Mouse (Mus musculus) stomach, embryonic 16.5 days (tissue): Measurements from ENCODE around the gene Rrbp1. TPM values are rescaled to one million over a fixed set of nuclear protein-coding genes. Genes with fewer than 3 reads are reported as not detected.

ENCODE experiments used
- ATAC-seq: fragments of 200-750 bp; cut with Nextera tagmentation; 2 replicates; pipeline ENCODE4 v1.8.0; 2017; ENCODE audit warnings: moderate number of reproducible peaks, moderate TSS enrichment; ENCODE audit not compliant: insufficient read depth, low FRiP score
- H3K27ac ChIP-seq: fragments of 300-500 bp; sonication (generic); 2 replicates; pipeline ENCODE4 v1.5.1; 2014; ENCODE audit warnings: low read length
- H3K27me3 ChIP-seq: fragments of 300-500 bp; sonication (generic); 2 replicates; pipeline ENCODE4 v1.6.1; 2014; ENCODE audit warnings: low read length, control low read depth, mixed read lengths; ENCODE audit not compliant: control insufficient read depth, insufficient read depth
- H3K36me3 ChIP-seq: fragments of 300-500 bp; sonication (generic); 2 replicates; pipeline ENCODE4 v1.6.1; 2014; ENCODE audit warnings: low read length; ENCODE audit not compliant: control insufficient read depth, insufficient read depth
- H3K4me1 ChIP-seq: fragments of 300-500 bp; sonication (generic); 2 replicates; pipeline ENCODE4 v1.6.1; 2014; ENCODE audit warnings: low read length, control low read depth, mixed read lengths; ENCODE audit not compliant: control insufficient read depth, insufficient read depth
- H3K4me2 ChIP-seq: fragments of 300-500 bp; sonication (generic); 2 replicates; pipeline ENCODE4 v1.6.1; 2014; ENCODE audit warnings: low read depth, low read length, mixed read lengths
- H3K4me3 ChIP-seq: fragments of 300-500 bp; sonication (generic); replicated peaks from 2 replicates; pipeline ENCODE4 v1.5.1; 2014; ENCODE audit warnings: mild to moderate bottlenecking, low read length
- H3K9ac ChIP-seq: fragments of 300-500 bp; sonication (generic); 2 replicates; pipeline ENCODE4 v1.6.1; 2014; ENCODE audit warnings: low read length
- H3K9me3 ChIP-seq: fragments of 300-500 bp; sonication (generic); replicated peaks from 2 replicates; pipeline ENCODE4 v1.6.1; 2016; ENCODE audit warnings: low read length, control low read depth; ENCODE audit not compliant: control insufficient read depth
- WGBS: fragments of 180-500 bp; shearing (Covaris S2); extraction: QIAGEN DNeasy Blood & Tissue Kit; methylation state at CpG from one replicate; pipeline ENCODE4 v1.1.7; 2014; 5-methylcytosine and 5-hydroxymethylcytosine counted together
- polyA plus RNA-seq: library from polyadenylated mRNA; unstranded; fragments of >200 nt; fragmentation: Nextera tagmentation; extraction: Ambion mirVana; gene quantifications from 2 replicates; pipeline ENCODE4 v1.2.1, GENCODE M21; 2015

The Rrbp1 gene
- polyA plus RNA-seq = 94.1 and 115 TPM in 2 replicates

DNA sequence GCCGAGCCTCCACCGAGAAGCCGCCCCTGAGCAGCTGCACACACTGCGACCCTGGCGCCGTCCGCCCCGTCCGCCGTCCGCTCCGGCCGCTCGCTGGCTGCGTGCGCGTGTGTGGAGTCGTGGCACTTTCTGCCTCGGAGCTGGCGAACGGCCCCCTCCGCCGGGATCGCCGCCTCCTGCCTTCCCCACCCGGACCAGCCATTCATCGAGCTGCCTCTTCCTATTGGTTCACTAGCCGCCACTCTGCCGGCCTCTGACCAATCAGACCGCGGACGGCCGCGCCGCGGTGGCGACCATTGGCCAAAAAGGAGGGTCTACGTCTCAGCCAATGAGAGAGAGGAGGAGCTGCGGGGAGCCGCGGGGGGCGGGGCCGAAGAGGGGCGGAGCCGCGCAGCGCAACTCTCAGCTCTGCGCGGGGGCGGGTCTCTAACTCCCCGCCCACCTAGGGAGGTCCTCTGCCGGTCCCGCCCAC lies at the start of gene Rrbp1:
Rrbp1 (minus strand) TSS at position 184 of the 472 bp plus-strand sequence.
- Histone ChIP-seq H3K4me1 (peaks cover 34% of the 10 kb centered on the region), H3K9me3 (no peaks in the 10 kb centered on the region), H3K27me3 (no peaks in the 10 kb centered on the region), H3K36me3 (no peaks in the 10 kb centered on the region), H3K4me2 (peak within 1 kb of the TSS; percentile 71), H3K9ac (peak within 1 kb of the TSS; percentile 93), H3K27ac (peak within 1 kb of the TSS; percentile 95), H3K4me3 (peak within 1 kb of the TSS; percentile 93)
- peak; percentile 98 for ATAC-seq
- under 1% methylated on average over 43 of the region's 53 CpGs for WGBS

DNA sequence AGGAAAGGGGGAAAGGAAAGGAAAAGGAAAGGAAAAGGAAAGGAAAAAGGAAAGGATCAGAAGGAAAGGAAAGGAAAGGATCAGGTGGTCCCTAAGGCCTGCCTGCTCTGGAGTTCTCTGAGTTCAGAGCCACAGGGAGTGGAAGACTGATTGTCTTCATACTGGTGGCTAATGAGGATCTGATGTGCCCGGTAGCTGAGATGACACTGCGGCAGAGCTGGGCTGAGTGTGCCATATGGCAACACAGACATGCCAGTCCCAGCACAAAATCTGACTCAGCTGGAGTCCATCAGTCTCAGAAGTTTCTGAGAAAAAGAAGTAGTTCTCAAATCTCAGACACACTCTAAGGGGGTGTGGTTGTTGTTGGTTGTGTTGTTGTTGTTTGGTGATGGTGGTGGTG lies 46.7 kb upstream of the Rrbp1 start:
- Histone ChIP-seq H3K36me3 (no peaks in the 10 kb centered on the region), H3K4me2 (no peak overlapping the region), H3K9ac (no peak overlapping the region), H3K4me3 (no peak overlapping the region), H3K27me3 (no peaks in the 10 kb centered on the region), H3K4me1 (no peaks in the 10 kb centered on the region), H3K9me3 (no peaks in the 10 kb centered on the region), H3K27ac (no peak overlapping the region)
- no peak for ATAC-seq
- WGBS = 87% methylated on average over 2 of the region's 2 CpGs

DNA sequence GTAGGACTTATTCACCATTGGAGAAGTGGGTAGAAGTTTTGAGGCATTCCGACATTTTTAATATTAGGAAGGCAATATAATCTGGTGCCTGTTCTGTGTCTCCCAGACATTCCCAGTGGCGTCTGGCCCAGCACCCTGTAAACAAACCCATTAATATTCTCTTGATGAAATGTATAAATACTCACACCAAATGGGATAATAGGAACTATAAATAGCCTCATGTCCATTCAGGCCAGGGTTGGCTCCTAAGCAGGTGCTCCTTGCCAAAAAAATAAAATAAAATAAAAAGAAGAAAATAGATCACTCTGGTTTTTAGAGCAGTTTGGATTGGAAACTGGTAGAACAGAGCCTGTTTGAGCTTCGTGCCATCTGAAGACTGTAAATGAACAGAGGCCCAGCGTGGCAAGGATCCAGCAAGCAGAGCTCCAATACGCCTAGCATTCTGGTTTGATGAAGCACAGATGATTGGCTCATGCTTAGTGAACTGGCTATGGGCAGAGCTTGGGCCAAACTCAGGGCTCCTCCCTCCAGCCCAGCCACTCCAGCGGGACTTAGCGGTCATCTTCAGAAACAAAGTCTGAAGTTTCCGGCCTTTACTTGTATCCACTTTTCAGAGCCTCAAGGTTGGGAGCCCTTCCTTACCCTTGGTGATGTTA lies 41.5 kb upstream of the Rrbp1 start:
- Histone ChIP-seq H3K27me3 (no peaks in the 10 kb centered on the region), H3K4me2 (no peak overlapping the region), H3K27ac (peak overlapping the region; percentile 37; the same call in 1 of the 2 replicates), H3K4me1 (no peaks in the 10 kb centered on the region), H3K36me3 (no peaks in the 10 kb centered on the region), H3K9me3 (no peaks in the 10 kb centered on the region), H3K9ac (no peak overlapping the region), H3K4me3 (no peak overlapping the region)
- whole genome bisulfite sequencing = 70% methylated on average over 8 of the region's 8 CpGs
- peak; percentile 81; the same call in 1 of the 2 replicates for ATAC-seq

DNA sequence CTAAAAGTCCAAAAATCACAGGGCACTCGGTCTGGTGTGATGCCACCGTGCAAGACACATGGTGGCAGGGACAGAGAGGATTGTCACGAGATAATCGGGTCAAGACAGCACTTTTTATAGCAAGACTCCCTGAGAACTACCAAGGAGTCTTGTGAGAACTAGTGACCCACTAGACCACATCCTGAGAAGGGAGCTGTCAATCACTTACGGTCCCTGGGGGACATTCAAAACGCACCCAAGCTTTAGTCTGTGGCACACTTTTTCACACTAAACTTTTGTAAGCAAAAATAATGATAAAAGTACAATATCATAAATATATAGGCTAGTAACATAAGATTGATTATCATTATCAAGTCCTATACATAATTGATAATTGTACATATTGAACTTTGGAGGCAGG lies 39.8 kb upstream of the Rrbp1 start:
- Histone ChIP-seq H3K4me1 (no peaks in the 10 kb centered on the region), H3K27me3 (no peaks in the 10 kb centered on the region), H3K27ac (no peak overlapping the region), H3K4me3 (no peak overlapping the region), H3K9ac (no peak overlapping the region), H3K36me3 (no peaks in the 10 kb centered on the region), H3K4me2 (no peak overlapping the region), H3K9me3 (no peaks in the 10 kb centered on the region)
- no peak for ATAC-seq
- WGBS = 90% methylated on average over 6 of the region's 6 CpGs

DNA sequence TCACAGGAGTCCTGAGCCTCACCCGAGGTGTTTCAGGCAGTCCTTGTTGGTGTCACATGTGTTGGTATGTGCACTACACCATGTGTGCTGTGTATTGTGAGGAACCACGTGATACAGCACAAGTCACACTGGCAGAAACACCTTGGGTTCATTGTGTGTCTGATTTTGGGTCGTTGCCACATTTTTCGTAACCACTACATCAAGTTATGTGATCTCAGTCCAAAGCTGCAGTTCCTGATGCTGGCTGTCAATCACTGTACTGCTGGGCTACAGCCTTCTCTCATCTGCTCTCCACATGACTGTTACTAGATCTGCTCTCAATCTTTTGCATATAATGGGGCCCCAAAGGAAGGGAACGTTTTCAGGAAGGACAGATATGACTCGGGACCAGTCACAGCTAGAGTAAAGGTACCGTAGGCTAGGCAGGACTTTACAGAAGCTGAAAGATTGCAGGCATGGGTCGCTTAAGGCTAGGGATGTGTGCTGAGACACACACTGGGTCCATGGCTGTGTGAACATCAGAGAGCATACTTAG lies 39.1 kb upstream of the Rrbp1 start:
- H3K9ac ChIP-seq = no peak overlapping the region
- ATAC-seq = no peak
- H3K4me2 ChIP-seq = no peak overlapping the region
- H3K4me1 ChIP-seq = no peaks in the 10 kb centered on the region
- no peak overlapping the region for H3K27ac ChIP-seq
- no peaks in the 10 kb centered on the region for H3K27me3 ChIP-seq
- 75% methylated on average over 8 of the region's 8 CpGs for WGBS
- H3K9me3 ChIP-seq = no peaks in the 10 kb centered on the region
- no peaks in the 10 kb centered on the region for H3K36me3 ChIP-seq
- H3K4me3 ChIP-seq = no peak overlapping the region

DNA sequence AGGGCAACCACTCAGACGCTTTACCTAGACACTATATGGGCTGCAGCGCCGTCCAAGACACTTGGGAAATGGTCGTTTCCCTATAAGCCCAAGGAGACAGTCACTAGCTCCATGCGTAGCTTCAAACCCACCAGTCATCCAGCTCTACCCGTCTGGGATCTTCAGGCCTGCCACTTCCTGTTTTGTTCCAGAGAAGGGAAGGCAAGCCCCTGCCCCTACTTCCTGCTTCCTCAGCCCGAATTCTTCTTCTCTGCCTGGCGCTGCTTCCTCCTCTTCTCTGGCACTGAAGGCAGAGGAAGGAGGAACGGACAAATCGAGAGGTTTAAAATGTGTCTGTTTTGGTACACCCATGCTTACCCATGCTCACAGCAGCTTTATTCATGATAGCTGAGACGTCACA lies 35.9 kb upstream of the Rrbp1 start:
- 64% methylated on average over 11 of the region's 11 CpGs for WGBS
- peaks cover 8% of the 10 kb centered on the region for H3K9me3 ChIP-seq
- H3K4me3 ChIP-seq = no peak overlapping the region
- no peak overlapping the region for H3K9ac ChIP-seq
- no peak overlapping the region for H3K27ac ChIP-seq
- H3K4me1 ChIP-seq = no peaks in the 10 kb centered on the region
- H3K4me2 ChIP-seq = no peak overlapping the region
- H3K36me3 ChIP-seq = no peaks in the 10 kb centered on the region
- no peaks in the 10 kb centered on the region for H3K27me3 ChIP-seq
- ATAC-seq = no peak

DNA sequence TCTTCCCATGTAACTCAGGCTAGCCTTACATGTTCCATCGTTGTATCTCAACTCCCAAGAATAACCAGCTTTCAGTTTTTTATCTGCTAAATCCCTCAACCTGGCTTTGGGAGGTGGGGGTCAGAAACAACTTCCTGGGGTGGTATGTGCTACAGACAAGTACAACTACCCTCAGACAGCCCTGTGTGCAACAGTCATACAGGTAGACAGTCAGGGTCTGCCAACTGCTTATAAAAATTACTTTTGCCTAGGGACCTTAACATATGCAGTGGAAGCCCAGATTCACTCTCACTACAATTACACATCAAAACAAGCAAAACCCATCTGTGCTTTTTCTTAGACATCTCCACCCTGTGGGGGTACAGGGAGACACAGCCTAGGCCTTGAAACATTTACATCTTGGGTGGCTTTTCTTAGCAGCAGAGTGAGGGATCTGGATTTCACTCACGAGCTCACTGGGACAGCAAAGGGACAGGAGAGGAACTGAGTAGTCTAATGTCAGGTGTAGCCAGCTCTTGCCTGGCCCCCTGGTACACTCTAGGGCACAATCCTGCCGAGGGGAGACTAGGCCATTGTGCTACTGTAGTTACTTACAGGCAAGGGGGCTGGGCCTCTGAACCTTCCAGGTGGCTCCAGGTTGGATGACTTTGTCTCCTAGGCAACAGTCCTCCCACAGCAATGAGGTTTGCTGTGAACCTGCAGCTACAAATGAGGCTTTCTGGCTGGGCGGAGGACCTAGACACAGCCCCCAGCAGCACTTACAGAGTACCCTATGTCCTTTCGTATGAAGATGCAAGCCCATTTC lies 34.9 kb upstream of the Rrbp1 start:
- no peak overlapping the region for H3K9ac ChIP-seq
- no peaks in the 10 kb centered on the region for H3K27me3 ChIP-seq
- no peak for ATAC-seq
- no peaks in the 10 kb centered on the region for H3K36me3 ChIP-seq
- H3K4me2 ChIP-seq = no peak overlapping the region
- H3K4me1 ChIP-seq = no peaks in the 10 kb centered on the region
- no peak overlapping the region for H3K27ac ChIP-seq
- H3K9me3 ChIP-seq = peaks cover 8% of the 10 kb centered on the region
- WGBS = 55% methylated on average over 5 of the region's 5 CpGs
- H3K4me3 ChIP-seq = no peak overlapping the region

DNA sequence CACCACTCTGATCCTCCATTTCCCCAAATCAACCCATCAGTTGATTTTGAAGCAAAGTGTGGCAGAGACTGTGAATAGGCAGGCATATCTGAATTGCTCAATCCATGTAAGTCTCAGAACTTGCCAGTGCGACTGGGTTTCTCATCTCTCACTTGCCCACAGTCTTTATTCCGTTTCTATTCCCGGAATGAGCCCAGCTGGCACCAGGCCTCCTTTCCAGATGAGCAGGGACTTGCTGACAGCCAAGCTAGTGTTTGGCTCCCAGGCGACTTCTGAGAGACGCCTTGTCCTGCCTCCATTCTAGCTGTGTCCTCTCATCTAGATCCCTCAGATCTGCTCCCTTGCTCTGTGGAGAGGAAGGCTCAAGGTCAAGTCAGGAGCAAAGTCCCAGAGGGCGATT lies 33.7 kb upstream of the Rrbp1 start:
- ATAC-seq = no peak
- 82% methylated on average over 6 of the region's 6 CpGs for WGBS
- no peaks in the 10 kb centered on the region for H3K4me1 ChIP-seq
- H3K9ac ChIP-seq = no peak overlapping the region
- no peaks in the 10 kb centered on the region for H3K36me3 ChIP-seq
- H3K4me2 ChIP-seq = no peak overlapping the region
- H3K9me3 ChIP-seq = peaks cover 8% of the 10 kb centered on the region
- H3K4me3 ChIP-seq = no peak overlapping the region
- H3K27ac ChIP-seq = no peak overlapping the region
- no peaks in the 10 kb centered on the region for H3K27me3 ChIP-seq

DNA sequence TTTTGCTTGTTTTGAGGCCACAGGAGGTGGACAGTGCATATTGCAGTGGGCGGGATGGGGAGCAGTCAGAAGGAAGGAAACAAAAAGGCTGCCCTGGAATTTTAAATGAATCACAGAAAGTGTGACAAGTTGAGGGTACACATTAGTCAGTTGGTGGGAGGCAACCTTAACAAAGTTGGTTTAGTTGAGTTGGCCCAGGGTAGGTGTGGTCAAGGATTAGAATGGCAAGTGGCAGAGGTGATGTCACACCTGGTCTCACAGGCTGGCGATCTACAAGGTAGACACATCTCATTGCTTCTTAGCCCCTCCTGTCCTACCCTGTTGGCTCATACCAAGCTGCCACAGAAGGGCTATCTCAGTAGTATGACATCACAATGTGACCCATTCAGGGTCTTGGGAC lies 21.6 kb upstream of the Rrbp1 start, which contains the start of gene Banf2:
Banf2 (plus strand) TSS at position 396 of the 400 bp plus-strand sequence.
- Histone ChIP-seq H3K4me2 (no peak within 1 kb of the TSS), H3K9me3 (no peaks in the 10 kb centered on the region), H3K27ac (no peak within 1 kb of the TSS), H3K36me3 (no peaks in the 10 kb centered on the region), H3K4me1 (no peaks in the 10 kb centered on the region), H3K4me3 (no peak within 1 kb of the TSS), H3K27me3 (no peaks in the 10 kb centered on the region), H3K9ac (no peak within 1 kb of the TSS)
- no peak for ATAC-seq
- 88% methylated on average over 2 of the region's 2 CpGs for WGBS
